Mouse (Mus musculus): ENCODE measurements at regions not wholly inside any gene's neighbourhood (a gene's known extent, or its start where the extent isn't known, plus 50 kb on each side); places are given as distances from the start of the nearest gene placed in this dataset.
A peak's percentile ranks its signal among the peaks of the same experiment; 100 is the strongest.

GRCm38 (mm10) chr8:87284356-87284755, 188.1 kb downstream of the Cbln1 start:
- no peak for DNase-seq (ENCODE audit: low spot score in 2 of 2)
- intact Hi-C loops (cut with DNase I) = no loop called here

- no peak for DNase-seq (ENCODE audit: low spot score in 2 of 2)
- intact Hi-C loops (cut with DNase I) = no loop called here
Observed at GRCm38 (mm10) chr8:87282511-87282910, 189.9 kb downstream of the Cbln1 start.

- intact Hi-C loops (cut with DNase I) = no loop called here
- DNase-seq (ENCODE audit: low spot score in 2 of 2) = no peak
Observed at GRCm38 (mm10) chr8:87273328-87273727, 199.1 kb downstream of the Cbln1 start.

- no peak for DNase-seq (ENCODE audit: low spot score in 2 of 2)
- intact Hi-C loops (cut with DNase I) = no loop called here
Observed at GRCm38 (mm10) chr8:87270525-87271187, 201.8 kb downstream of the Cbln1 start.

DNA sequence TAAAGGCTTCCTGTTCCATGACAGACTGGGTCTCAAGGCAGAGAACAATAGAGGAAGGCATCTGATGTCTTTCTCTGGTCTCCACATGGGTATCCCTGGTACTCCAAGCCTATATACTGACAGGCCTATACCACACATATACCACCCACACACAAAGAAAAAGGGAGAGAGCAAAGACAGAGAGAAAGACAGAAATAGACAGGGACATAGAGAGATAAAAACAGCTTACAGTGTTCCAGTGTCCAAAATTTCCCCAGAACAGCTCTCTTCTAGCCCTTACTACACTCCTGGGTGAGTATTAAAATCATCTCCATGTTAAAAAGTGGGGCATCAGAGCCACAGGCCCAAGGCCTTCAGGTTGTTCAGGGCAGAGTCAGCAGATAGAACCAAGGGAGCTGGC, 204.2 kb downstream of the Cbln1 start:
- intact Hi-C loops (cut with DNase I) = no loop called here
- peak in 1 of 2 experiments; percentile 40 for DNase-seq (ENCODE audit: low spot score in 2 of 2)

- intact Hi-C loops (cut with DNase I) = no loop called here
Observed at GRCm38 (mm10) chr8:87264999-87265398, 207.4 kb downstream of the Cbln1 start.

GRCm38 (mm10) chr8:87260305-87260704, 212.1 kb downstream of the Cbln1 start:
- no peak for DNase-seq (ENCODE audit: low spot score in 2 of 2)
- intact Hi-C loops (cut with DNase I) = no loop called here

More at GRCm38 (mm10) chr8:87264999-87265398, 207.4 kb downstream of the Cbln1 start:
- no peak for DNase-seq (ENCODE audit: low spot score in 2 of 2)

DNA sequence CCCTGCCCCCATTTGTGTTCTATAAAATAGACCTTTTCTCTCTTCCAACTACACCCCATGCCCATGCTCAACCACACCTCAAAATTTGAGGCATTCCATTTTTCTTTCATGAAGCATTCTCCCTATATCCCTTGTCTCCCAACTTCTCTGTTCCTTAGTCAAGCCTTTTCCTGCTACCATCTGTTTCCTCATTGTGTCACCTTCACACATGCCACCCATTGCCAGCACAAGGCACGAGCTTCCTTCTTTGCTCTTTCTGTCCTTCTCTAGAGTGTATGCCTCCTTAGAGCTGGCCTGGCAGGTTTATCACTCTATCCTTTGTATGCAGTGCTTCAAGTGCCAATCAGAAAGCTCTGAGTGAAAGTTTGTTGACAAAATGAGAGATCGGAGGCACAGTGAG, 229.7 kb downstream of the Cbln1 start:
- intact Hi-C loops (cut with DNase I) = no loop called here
- peak in 1 of 2 experiments; percentile 54 for DNase-seq (ENCODE audit: low spot score in 2 of 2)

DNA sequence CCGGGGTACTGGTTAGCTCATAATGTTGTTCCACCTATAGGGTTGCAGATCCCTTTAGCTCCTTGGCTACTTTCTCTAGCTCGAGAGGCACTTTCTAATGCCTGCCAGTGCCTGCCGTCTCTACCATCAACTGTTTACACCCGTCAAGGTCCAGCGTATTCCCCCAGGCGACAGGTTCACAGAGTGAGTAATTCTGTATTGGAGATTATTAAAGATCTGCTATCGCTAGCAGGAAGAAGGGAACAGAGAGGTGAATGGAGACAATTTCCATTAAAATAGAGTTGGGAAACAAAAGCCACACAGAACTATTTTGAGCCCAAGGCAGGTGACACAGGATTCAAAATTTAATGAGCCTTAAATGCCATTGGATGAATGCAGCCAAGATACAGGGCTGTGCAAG, 235.2 kb downstream of the Cbln1 start:
- no peak for DNase-seq (ENCODE audit: low spot score in 2 of 2)
- intact Hi-C loops (cut with DNase I) = no loop called here

DNA sequence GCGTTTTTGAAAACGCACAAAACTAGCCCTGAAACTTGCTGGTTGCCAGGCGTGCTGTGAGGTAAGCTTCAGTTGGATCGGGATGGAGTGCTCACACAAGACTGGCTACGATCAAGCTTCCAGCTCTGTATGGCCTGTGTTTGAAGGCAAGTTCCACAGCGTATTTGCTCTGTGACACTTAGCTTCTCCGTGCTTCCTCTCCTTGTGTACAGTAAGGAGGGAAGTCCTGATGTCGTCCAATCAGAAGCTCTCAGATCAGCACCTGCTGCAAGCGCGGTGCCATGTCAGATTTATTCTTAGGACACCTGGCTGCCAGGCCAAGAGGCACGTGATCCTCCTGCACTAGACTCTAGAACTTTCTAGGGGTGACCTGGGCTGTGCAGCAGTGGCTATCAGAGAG, 236.0 kb downstream of the Cbln1 start:
- intact Hi-C loops (cut with DNase I) = no loop called here
- DNase-seq (ENCODE audit: low spot score in 2 of 2) = no peak

DNA sequence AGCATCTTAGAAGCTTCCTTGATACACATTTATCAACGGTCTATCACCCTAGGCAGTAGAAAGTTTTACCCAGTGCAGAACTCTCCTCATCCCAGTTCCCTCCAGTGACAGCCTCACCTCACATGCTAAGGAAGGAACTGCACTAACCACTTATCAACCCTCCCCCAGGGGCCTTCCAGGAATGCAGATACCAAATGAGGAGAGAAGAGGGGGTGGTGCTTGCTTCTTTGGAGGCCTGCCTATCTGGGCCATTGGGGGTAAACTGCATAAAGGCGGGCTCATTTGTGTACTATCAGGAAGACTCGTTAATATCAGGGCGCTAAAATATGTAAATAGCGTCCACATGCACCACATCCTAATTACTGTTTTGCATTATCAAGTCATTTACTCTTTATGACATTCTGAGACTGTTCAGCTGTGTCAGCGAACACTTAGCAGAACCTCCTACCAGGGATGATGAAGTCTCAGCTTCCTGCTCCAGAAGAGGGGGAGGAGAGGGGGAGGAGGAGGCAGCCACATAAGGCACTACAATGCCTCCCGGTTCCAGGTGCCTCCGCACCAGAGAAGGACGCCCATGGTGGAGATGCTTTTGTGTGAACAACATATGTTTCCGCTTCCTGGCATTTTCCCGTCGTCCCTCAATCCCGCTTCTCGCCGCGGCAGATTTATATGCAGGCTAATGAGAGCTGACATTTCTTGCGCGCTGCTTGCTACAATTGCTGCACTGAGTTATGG, 236.9 kb downstream of the Cbln1 start:
- intact Hi-C loops (cut with DNase I) = no loop called here
- peak; percentile 50 to 74 for DNase-seq (ENCODE audit: low spot score in 2 of 2)

DNA sequence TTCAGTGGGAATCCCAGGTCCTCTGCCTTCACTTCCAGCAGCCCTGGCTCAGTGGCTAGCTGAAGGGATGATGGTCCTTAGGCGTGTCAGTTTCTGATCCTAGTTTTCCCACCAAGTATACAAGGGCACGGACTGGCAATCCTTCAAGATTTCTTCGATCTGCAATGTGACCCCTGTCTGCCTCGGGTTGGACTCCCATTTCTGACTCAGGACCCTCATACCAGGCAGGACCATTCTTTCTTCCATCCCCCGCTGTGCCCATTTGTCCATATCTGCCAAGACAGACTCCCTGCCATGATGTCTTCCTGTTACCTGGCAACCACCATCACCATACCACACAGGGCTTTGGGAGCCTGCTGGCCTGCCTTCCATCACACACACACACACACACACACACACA, 238.1 kb downstream of the Cbln1 start:
- intact Hi-C loops (cut with DNase I) = no loop called here

DNA sequence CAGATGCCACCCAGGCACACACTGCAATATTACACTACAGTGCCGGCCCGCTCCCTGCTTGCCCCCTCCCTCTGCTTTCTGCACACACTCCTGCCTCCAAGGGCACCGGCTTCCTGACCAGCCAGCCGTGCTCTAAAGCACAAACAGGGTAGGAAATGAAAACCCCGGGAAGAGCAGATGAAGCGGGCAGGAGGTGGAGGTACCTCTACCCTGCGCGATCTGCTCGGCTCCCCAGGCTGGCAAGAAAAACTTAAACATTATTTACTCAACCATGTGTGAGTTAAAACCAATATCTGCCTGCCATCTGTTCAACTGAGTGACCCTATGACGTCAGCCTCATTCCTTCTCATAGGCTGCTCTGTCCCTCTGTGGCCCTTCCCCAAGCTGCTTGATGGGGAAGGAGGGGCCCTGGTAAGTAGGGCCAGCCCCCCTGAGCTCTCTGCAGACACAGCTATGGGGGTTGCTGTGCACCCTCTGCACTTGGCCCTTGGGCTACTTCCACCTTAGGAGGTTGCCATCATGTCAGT, 238.5 kb downstream of the Cbln1 start:
- intact Hi-C loops (cut with DNase I) = no loop called here

More for the DNA sequence above, 238.1 kb downstream of the Cbln1 start:
- no peak for DNase-seq (ENCODE audit: low spot score in 2 of 2)

DNA sequence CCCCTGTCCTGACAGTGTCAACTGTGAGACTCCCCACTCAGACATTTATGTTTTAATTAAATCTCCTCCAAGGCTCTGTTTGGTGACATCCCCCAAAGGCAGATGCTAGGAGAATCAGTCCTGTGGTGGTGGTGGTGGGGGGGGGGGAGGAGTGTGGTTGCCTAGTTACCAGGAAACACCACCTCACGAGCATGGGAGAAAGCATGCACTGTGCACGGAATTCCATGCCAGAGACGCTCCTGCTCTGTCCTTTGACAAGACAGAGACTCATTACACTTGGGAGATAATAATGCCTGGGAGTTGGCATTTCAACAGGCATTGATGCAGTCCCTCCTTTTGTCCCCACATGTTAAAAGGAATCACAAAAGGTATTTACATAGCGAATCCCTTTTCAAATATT, 240.6 kb downstream of the Cbln1 start:
- peak in 1 of 2 experiments; percentile 5 for DNase-seq (ENCODE audit: low spot score in 2 of 2)
- intact Hi-C loops (cut with DNase I) = no loop called here

More for the DNA sequence above, 238.5 kb downstream of the Cbln1 start:
- no peak for DNase-seq (ENCODE audit: low spot score in 2 of 2)

DNA sequence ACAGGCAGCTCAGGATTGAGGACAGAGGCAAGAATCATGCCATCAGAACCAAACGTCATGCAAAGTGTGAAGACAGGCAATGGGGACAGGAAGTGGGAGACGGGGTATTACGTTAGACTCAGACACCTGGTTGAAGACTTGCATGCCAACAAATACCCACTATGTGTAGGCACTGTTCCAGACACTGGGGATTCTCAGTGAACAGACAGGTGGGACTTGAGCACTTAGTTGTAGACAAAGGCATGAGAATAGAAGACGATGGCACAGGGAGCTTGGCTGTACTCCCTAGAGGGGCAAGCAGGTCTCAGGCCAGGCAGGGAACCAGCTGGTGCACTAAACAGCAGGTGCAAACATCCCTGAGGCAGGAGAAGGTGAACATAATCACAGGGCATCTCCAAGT, 242.3 kb downstream of the Cbln1 start:
- intact Hi-C loops (cut with DNase I) = no loop called here
- DNase-seq (ENCODE audit: low spot score in 2 of 2) = no peak

DNA sequence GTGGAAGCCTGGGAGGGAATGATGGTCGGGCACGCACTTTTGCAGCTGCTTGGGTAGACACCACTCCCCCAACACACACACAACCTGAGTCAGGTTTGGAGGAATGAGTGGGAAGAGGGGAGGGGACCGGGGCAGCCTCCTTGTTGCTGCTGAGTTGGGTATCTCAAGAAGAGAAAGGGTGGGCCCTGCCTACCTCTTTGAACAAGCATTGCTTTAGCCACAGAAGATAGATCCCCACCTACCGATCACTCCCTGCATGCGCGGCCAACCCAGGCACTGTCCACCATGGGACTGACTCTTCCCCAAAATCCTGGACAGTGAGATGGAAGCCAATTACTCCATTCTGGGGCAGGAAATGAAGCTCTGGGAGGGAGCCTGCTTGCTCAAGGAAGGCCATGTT, 243.2 kb downstream of the Cbln1 start:
- intact Hi-C loops (cut with DNase I) = no loop called here
- DNase-seq (ENCODE audit: low spot score in 2 of 2) = no peak

DNA sequence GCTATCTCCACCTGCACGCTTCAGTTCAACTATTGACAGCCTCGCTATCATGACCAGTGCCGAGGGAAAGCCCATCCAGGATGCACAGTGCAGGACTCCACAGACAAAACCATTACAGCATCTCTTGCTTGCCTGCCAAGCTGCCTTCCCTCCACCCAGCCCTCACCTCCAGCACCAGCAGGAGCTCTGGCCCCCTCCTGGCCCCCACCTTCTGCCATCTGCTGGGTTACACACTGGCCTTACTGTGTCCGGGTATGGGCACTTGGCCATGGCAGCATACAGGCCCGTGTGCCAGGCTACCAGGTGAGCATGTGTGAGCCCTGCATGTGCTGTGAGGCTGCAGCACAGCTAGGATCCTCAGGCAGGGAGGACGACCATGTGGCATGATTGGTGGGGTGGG, 243.6 kb downstream of the Cbln1 start:
- DNase-seq (ENCODE audit: low spot score in 2 of 2) = no peak
- intact Hi-C loops (cut with DNase I) = no loop called here

DNA sequence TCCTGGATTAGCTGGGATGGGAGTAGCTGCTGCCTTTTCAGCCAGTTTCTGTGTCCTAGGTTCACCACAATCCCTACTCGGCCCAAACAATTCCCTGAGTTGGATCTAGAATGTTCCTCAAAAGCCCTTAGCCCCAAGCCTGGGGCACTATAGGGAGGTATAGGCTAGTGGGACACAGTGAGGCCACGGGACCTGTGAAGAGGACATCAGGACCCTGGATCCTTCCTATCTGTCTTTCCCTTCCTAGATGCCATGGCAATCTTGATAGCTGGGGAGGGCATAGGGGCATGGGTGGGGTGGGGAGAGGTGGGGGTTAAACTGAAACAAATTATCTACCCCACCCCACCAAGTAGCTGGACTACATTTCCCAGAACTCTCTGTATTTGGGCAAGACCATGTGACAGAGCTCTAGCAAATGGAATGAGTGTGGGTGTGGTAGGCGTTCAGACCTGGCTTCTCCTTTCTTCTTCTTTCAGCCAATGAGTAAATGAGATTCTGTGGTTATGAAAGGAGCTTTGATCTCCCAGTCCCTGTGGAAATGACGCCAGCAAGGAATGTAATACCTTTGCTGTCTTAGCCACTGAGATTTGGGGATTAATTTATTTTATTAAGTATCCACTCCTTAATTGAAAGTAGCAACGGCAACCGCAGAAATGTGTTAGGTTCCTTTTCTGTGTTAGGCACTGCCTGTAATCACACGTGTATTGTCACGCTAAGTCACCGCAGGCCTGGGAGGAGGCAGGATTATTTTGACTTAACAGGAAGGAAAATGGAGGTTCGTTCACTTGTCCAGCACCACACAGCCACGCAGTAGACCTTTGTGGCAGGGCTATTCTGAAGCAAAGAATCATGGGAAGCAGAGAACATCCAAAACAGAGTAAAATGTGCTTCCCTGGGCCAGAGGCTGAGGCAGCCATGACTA, 246.6 kb downstream of the Cbln1 start:
- intact Hi-C loops (cut with DNase I) = no loop called here
- no peak for DNase-seq (ENCODE audit: low spot score in 2 of 2)

DNA sequence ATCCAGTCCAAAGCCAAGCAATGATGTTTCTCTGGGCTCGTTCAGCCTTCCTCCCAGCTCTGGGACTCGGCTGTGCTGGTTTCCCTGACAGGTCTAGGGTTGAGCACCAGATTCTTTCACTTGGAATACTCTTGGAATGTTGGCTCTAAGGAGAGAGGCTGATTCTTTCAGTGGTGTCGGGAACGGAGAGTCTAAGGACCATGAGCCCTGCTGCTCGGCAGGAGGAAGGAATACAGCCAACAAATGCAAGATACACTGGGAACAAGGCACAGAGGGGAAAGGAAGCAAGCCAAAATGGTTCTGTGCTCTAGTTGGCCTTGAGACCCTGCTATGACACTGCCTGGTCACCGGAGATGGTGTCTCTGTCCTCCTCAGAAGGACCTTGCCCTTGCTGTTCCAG, 251.8 kb downstream of the Cbln1 start:
- DNase-seq (ENCODE audit: low spot score in 2 of 2) = no peak
- intact Hi-C loops (cut with DNase I) = no loop called here

- intact Hi-C loops (cut with DNase I) = loop anchor here (2.0 kb wide), 1 partner anchor 318 kb away; no protein-coding TSS in a partner anchor
- peak in 1 of 2 experiments; percentile 4 for DNase-seq (ENCODE audit: low spot score in 2 of 2)
Observed at GRCm38 (mm10) chr8:87218956-87219482, 253.4 kb downstream of the Cbln1 start.
